Mouse (Mus musculus) MEL (cell line): ENCODE results near the gene Ppfia3. TPM values are rescaled to one million over a fixed set of nuclear protein-coding genes. Genes with fewer than 3 reads are reported as not detected.

Experiments used
- DNase-seq: peaks from one replicate; pipeline ENCODE4 v3.0.0; 2011; ENCODE audit warnings: low read depth, low spot score
- H3K27ac ChIP-seq: 2 replicates; pipeline ENCODE4 v1.5.1; 2012; ENCODE audit warnings: low read depth, mild to moderate bottlenecking, control low read depth, low read length, moderate library complexity; ENCODE audit not compliant: control insufficient read depth
- H3K27me3 ChIP-seq, 2 experiments: fragments of 150-350 bp in 1 of 2; sonication (generic) in 1 of 2; 2 replicates each; pipeline ENCODE4 v1.6.1; 2012; ENCODE audit warnings: low read length in 2 of 2, mild to moderate bottlenecking in 2 of 2, improper control_type of control experiment in 1 of 2, moderate library complexity in 1 of 2; ENCODE audit not compliant: insufficient read depth in 2 of 2, control insufficient read depth in 1 of 2
- H3K36me3 ChIP-seq, 2 experiments: 2 replicates each; pipeline ENCODE4 v1.6.1; 2012 to 2014; ENCODE audit warnings: low read length in 2 of 2, improper control_type of control experiment in 1 of 2, inconsistent platforms in 1 of 2, mild to moderate bottlenecking in 1 of 2; ENCODE audit not compliant: insufficient read depth in 2 of 2, control insufficient read depth in 1 of 2
- H3K4me1 ChIP-seq, 2 experiments: fragments of 150-350 bp in 1 of 2; sonication (generic) in 1 of 2; 2 replicates each; pipeline ENCODE4 v1.6.1; 2012; ENCODE audit warnings: low read length in 2 of 2, improper control_type of control experiment in 1 of 2, mild to moderate bottlenecking in 1 of 2; ENCODE audit not compliant: insufficient read depth in 2 of 2, control insufficient read depth in 1 of 2
- H3K4me3 ChIP-seq, 2 experiments: fragments of 150-350 bp in 1 of 2; sonication (generic) in 1 of 2; 2 replicates each; pipeline ENCODE4 v1.5.1; 2012; ENCODE audit warnings: low read depth in 2 of 2, low read length in 2 of 2, mild to moderate bottlenecking in 2 of 2, moderate library complexity in 2 of 2, control low read depth in 1 of 2, improper control_type of control experiment in 1 of 2; ENCODE audit not compliant: control insufficient read depth in 1 of 2, insufficient read depth in 1 of 2
- H3K79me2 ChIP-seq: 2 replicates; pipeline ENCODE4 v1.6.1; 2012; ENCODE audit warnings: mild to moderate bottlenecking, low read length, moderate library complexity; ENCODE audit not compliant: control insufficient read depth, poor library complexity, insufficient read depth
- H3K9ac ChIP-seq: 2 replicates; pipeline ENCODE4 v1.6.1; 2012; ENCODE audit warnings: low read depth, mild to moderate bottlenecking, control low read depth, low read length, moderate library complexity; ENCODE audit not compliant: control insufficient read depth, poor library complexity, severe bottlenecking
- H3K9me3 ChIP-seq: fragments of 150-350 bp; sonication (generic); replicated peaks from 2 replicates; pipeline ENCODE4 v1.6.1; 2012; ENCODE audit warnings: mild to moderate bottlenecking, low read length, improper control_type of control experiment, moderate library complexity; ENCODE audit not compliant: insufficient read depth
- CTCF ChIP-seq, 3 experiments: IDR thresholded peaks in 2 of 3; conservative IDR thresholded peaks in 1 of 3; 2 replicates each; pipeline ENCODE4 v1.5.1; 2011 to 2012; ENCODE audit warnings: low read length in 3 of 3, low read depth in 2 of 3, mild to moderate bottlenecking in 2 of 3, improper control_type of control experiment in 1 of 3, inconsistent platforms in 1 of 3, mixed read lengths in 1 of 3, moderate library complexity in 1 of 3; ENCODE audit not compliant: control insufficient read depth in 1 of 3, insufficient read depth in 1 of 3, poor library complexity in 1 of 3, severe bottlenecking in 1 of 3
- EP300 ChIP-seq, 2 experiments: IDR thresholded peaks; 2 replicates each; pipeline ENCODE4 v1.6.1; 2011; ENCODE audit warnings: improper control_type of control experiment in 2 of 2, low read length in 2 of 2, low read depth in 1 of 2, mild to moderate bottlenecking in 1 of 2
- ETS1 ChIP-seq: IDR thresholded peaks from 2 replicates; pipeline ENCODE4 v1.6.1; 2012; ENCODE audit warnings: low read depth, mild to moderate bottlenecking, inconsistent platforms, low read length, improper control_type of control experiment, moderate library complexity
- GABPA ChIP-seq: IDR thresholded peaks from 2 replicates; pipeline ENCODE4 v1.6.1; 2012; ENCODE audit warnings: low read depth, mild to moderate bottlenecking, inconsistent platforms, low read length, improper control_type of control experiment, moderate library complexity
- GATA1 ChIP-seq: IDR thresholded peaks from 2 replicates; pipeline ENCODE4 v1.6.1; 2011; ENCODE audit warnings: low read depth, low read length, improper control_type of control experiment
- HCFC1 ChIP-seq: IDR thresholded peaks from 2 replicates; pipeline ENCODE4 v1.6.1; 2012; ENCODE audit warnings: low read depth, mild to moderate bottlenecking, inconsistent platforms, low read length, improper control_type of control experiment, moderate library complexity
- JUND ChIP-seq: IDR thresholded peaks from 2 replicates; pipeline ENCODE4 v1.6.1; 2011; ENCODE audit warnings: low read depth, mild to moderate bottlenecking, improper control_type of control experiment, low read length
- MEF2A ChIP-seq: IDR thresholded peaks from 2 replicates; pipeline ENCODE4 v1.6.1; 2014; ENCODE audit warnings: low read depth, mild to moderate bottlenecking, inconsistent platforms, low read length, improper control_type of control experiment; ENCODE audit not compliant: poor library complexity, insufficient replicate concordance, severe bottlenecking; ENCODE audit errors: extremely low read depth
- MYB ChIP-seq: IDR thresholded peaks from 2 replicates; pipeline ENCODE4 v1.6.1; 2011; ENCODE audit warnings: mild to moderate bottlenecking, low read depth, low read length, improper control_type of control experiment
- NELFE ChIP-seq: IDR thresholded peaks from 2 replicates; pipeline ENCODE4 v1.6.1; 2011; ENCODE audit warnings: low read depth, low read length, improper control_type of control experiment
- POLR2A ChIP-seq, 2 experiments: IDR thresholded peaks; 2 replicates each; pipeline ENCODE4 v1.6.1; 2011 to 2012; ENCODE audit warnings: low read length in 2 of 2, mild to moderate bottlenecking in 2 of 2, control low read depth in 1 of 2, improper control_type of control experiment in 1 of 2, low read depth in 1 of 2, moderate library complexity in 1 of 2; ENCODE audit not compliant: control insufficient read depth in 1 of 2, insufficient read depth in 1 of 2, poor library complexity in 1 of 2
- SIN3A ChIP-seq: IDR thresholded peaks from 2 replicates; pipeline ENCODE4 v1.6.1; 2012; ENCODE audit warnings: low read length, improper control_type of control experiment, inconsistent platforms
- SMC3 ChIP-seq: IDR thresholded peaks from 2 replicates; pipeline ENCODE4 v1.6.1; 2011; ENCODE audit warnings: low read depth, low read length, improper control_type of control experiment
- UBTF ChIP-seq: IDR thresholded peaks from 2 replicates; pipeline ENCODE4 v1.6.1; 2012; ENCODE audit warnings: low read depth, mild to moderate bottlenecking, inconsistent platforms, low read length, improper control_type of control experiment, moderate library complexity, borderline replicate concordance; ENCODE audit not compliant: insufficient read depth
- USF1 ChIP-seq: IDR thresholded peaks from 2 replicates; pipeline ENCODE4 v1.6.1; 2014; ENCODE audit warnings: low read depth, mild to moderate bottlenecking, inconsistent platforms, low read length, improper control_type of control experiment, moderate library complexity
- USF2 ChIP-seq, 2 experiments: IDR thresholded peaks; 2 replicates each; pipeline ENCODE4 v1.6.1; 2011 to 2012; ENCODE audit warnings: improper control_type of control experiment in 2 of 2, low read length in 2 of 2, borderline replicate concordance in 1 of 2, inconsistent platforms in 1 of 2, low read depth in 1 of 2, mild to moderate bottlenecking in 1 of 2; ENCODE audit not compliant: insufficient read depth in 1 of 2
- ZKSCAN1 ChIP-seq: IDR thresholded peaks from 2 replicates; pipeline ENCODE4 v1.6.1; 2012; ENCODE audit warnings: low read depth, mild to moderate bottlenecking, inconsistent platforms, low read length, improper control_type of control experiment, moderate library complexity
- ZMIZ1 ChIP-seq: IDR thresholded peaks from 2 replicates; pipeline ENCODE4 v1.6.1; 2012; ENCODE audit warnings: low read depth, mild to moderate bottlenecking, inconsistent platforms, low read length, improper control_type of control experiment, moderate library complexity
- ZNF384 ChIP-seq: IDR thresholded peaks from 2 replicates; pipeline ENCODE4 v1.6.1; 2012; ENCODE audit warnings: low read depth, mild to moderate bottlenecking, inconsistent platforms, low read length, improper control_type of control experiment
- polyA plus RNA-seq, 2 experiments: library from polyadenylated mRNA; stranded (reverse) in 1 of 2; unstranded in 1 of 2; fragments of >175 nt in 1 of 2; fragments of >200 nt in 1 of 2; gene quantifications; 2 replicates each; pipeline versions ENCODE4 v1.2.1 to v1.2.4; 2012; ENCODE audit warnings: low replicate concordance in 2 of 2, low read depth in 1 of 2; ENCODE audit not compliant: insufficient read length in 2 of 2, insufficient read depth in 1 of 2, missing spikeins in 1 of 2
- total RNA-seq: library from RNA; depleted of rRNA; stranded (reverse); fragments of 300-350 nt; gene quantifications from 2 replicates; pipeline ENCODE4 v1.2.3, GENCODE M21; 2012

The Ppfia3 gene
- total and polyA plus RNA-seq, 3 experiments = 3.4 to 5.9 TPM; not detected in 1

GRCm38 (mm10) chr7:45413864-45414739 is 47.3 kb upstream of the Ppfia3 start:
- peaks cover 0 to 3% of the 10 kb centered on the region in 2 experiments; a peak in 2 of 4 replicates for H3K27me3 ChIP-seq
- DNase-seq = no peak

GRCm38 (mm10) chr7:45413113-45413863 is 46.5 kb upstream of the Ppfia3 start, which contains the start of gene Ntf5:
Ntf5 (plus strand) TSS chr7:45413695.
- Histone ChIP-seq H3K27me3 (peaks cover 0 to 3% of the 10 kb centered on the region in 2 experiments; a peak in 2 of 4 replicates), H3K9ac (peak within 1 kb of the TSS; percentile 71), H3K27ac (no peak within 1 kb of the TSS), H3K4me3 (peak within 1 kb of the TSS; percentile 69 to 100), H3K36me3 (no peaks in the 10 kb centered on the region; a peak in 1 of 4 replicates), H3K4me1 (peaks cover 6 to 7% of the 10 kb centered on the region in 2 experiments; a peak in 2 of 4 replicates), H3K9me3 (no peaks in the 10 kb centered on the region), H3K79me2 (no peaks in the 10 kb centered on the region; the same call in 1 of the 2 replicates)
- peak; percentile 63 for DNase-seq
- TF ChIP-seq USF2 (IDR thresholded peaks at IDR 0.05; ENCODE audit: borderline replicate concordance in 1 of 2, insufficient read depth in 1 of 2, low read depth in 1 of 2, low read length in 2 of 2) (no peak), SIN3A (peak; percentile 27), UBTF (0 out of 2 replicates have a peak, but pooled peaks have one; percentile 40)

More at GRCm38 (mm10) chr7:45413864-45414739, 47.3 kb upstream of the Ppfia3 start:
- TF ChIP-seq POLR2A (IDR thresholded peaks at IDR 0.05; ENCODE audit: control insufficient read depth in 1 of 2, insufficient read depth in 1 of 2, low read depth in 1 of 2, low read length in 2 of 2, poor library complexity in 1 of 2) (peak in 1 of 2 experiments; percentile 61; a peak in 3 of 4 replicates), JUND (no peak), NELFE (peak; percentile 50), HCFC1 (0 out of 2 replicates have a peak, but pooled peaks have one; percentile 48), ZNF384 (peak; percentile 89)
- Histone ChIP-seq H3K79me2 (no peaks in the 10 kb centered on the region; the same call in 1 of the 2 replicates), H3K4me1 (peaks cover 6 to 7% of the 10 kb centered on the region in 2 experiments; a peak in 2 of 4 replicates), H3K9me3 (no peaks in the 10 kb centered on the region), H3K9ac (peak overlapping the region; percentile 71), H3K36me3 (no peaks in the 10 kb centered on the region; a peak in 1 of 4 replicates), H3K27ac (no peak overlapping the region), H3K4me3 (peak overlapping the region; percentile 69 to 100)

GRCm38 (mm10) chr7:45412421-45412820 is 45.6 kb upstream of the Ppfia3 start:
- no peaks in the 10 kb centered on the region; a peak in 1 of 4 replicates for H3K36me3 ChIP-seq
- H3K27ac ChIP-seq = no peak overlapping the region
- H3K9ac ChIP-seq = no peak overlapping the region
- DNase-seq = no peak
- H3K27me3 ChIP-seq = peaks cover 0 to 3% of the 10 kb centered on the region in 2 experiments; a peak in 2 of 4 replicates
- no peak overlapping the region for H3K4me3 ChIP-seq
- no peaks in the 10 kb centered on the region; the same call in 1 of the 2 replicates for H3K79me2 ChIP-seq
- H3K4me1 ChIP-seq = peaks cover 6 to 7% of the 10 kb centered on the region in 2 experiments; a peak in 2 of 4 replicates
- H3K9me3 ChIP-seq = no peaks in the 10 kb centered on the region
- TF ChIP-seq ETS1 (no peak), ZMIZ1 (no peak), GATA1 (no peak), MYB (no peak), ZKSCAN1 (no peak), CTCF (IDR thresholded peaks at IDR 0.05 in 2 of 3, conservative IDR thresholded peaks at IDR 0.05 in 1 of 3; ENCODE audit: control insufficient read depth in 1 of 3, insufficient read depth in 1 of 3, low read depth in 2 of 3, low read length in 3 of 3, poor library complexity in 1 of 3, severe bottlenecking in 1 of 3) (no peak), POLR2A (IDR thresholded peaks at IDR 0.05; ENCODE audit: control insufficient read depth in 1 of 2, insufficient read depth in 1 of 2, low read depth in 1 of 2, low read length in 2 of 2, poor library complexity in 1 of 2) (no peak), ZNF384 (no peak), MEF2A (no peak), SMC3 (no peak), GABPA (no peak), NELFE (no peak), EP300 (IDR thresholded peaks at IDR 0.05; ENCODE audit: low read depth in 1 of 2, low read length in 2 of 2) (no peak), USF1 (no peak)
